Comparison of ENCODE assay signal across 11 mouse cellular contexts in genomic region chr13:21751827-21752226, GRCm38 (mm10). TPM values are rescaled to one million over a fixed set of nuclear protein-coding genes. Genes with fewer than 3 reads are reported as not detected.
DNase-seq lines count a peak whose midpoint lies in the region; ATAC-seq and TF ChIP-seq lines count a peak whose summit lies in the region.
"Had no signal": no experiment of that assay in that cellular context is flagged by ENCODE, and none has a peak within 500 bp of the region (broad histone marks: within the 10 kb centered on the region; RNA-seq: fewer than 3 reads in every experiment).

No protein-coding gene starts in this region.

- peak overlapping the region; percentile 41 for H3K27ac ChIP-seq in heart, embryonic 16.5 days (ENCODE audit: low read length)
- H3K27ac ChIP-seq in limb, embryonic 14.5 days (replicated peaks; ENCODE audit: low read depth, low read length) = peak overlapping the region; percentile 43; the same call in 1 of the 2 replicates

- no peak overlapping the region; the same call in 1 of the 2 replicates for H3K9ac ChIP-seq in heart, embryonic 16.5 days (ENCODE audit: low read length)
- no peak overlapping the region for H3K9ac ChIP-seq in limb, embryonic 14.5 days (ENCODE audit: low read depth, low read length, severe bottlenecking)

- no peaks in the 10 kb centered on the region for H3K27me3 ChIP-seq in heart, embryonic 16.5 days (ENCODE audit: control insufficient read depth, insufficient read depth, low read length)
- H3K27me3 ChIP-seq in limb, embryonic 14.5 days (ENCODE audit: control insufficient read depth, insufficient read depth, low read length) = no peaks in the 10 kb centered on the region

- TF ChIP-seq POLR2A in limb, embryonic 14.5 days (IDR thresholded peaks at IDR 0.05; ENCODE audit: borderline replicate concordance, extremely low read depth, insufficient read depth, insufficient read length) = no peak

- H3K4me2 ChIP-seq in heart, embryonic 16.5 days (ENCODE audit: low read depth, low read length) = peak overlapping the region; percentile 71; the same call in 1 of the 2 replicates
- H3K4me2 ChIP-seq in limb, embryonic 14.5 days (replicated peaks; ENCODE audit: low read depth, low read length, severe bottlenecking) = no peak overlapping the region

- H3K36me3 ChIP-seq in heart, embryonic 16.5 days (ENCODE audit: control insufficient read depth, insufficient read depth) = no peaks in the 10 kb centered on the region
- no peaks in the 10 kb centered on the region for H3K36me3 ChIP-seq in limb, embryonic 14.5 days (ENCODE audit: control insufficient read depth, insufficient read depth, low read length)

- H3K4me3 ChIP-seq in heart, embryonic 16.5 days (ENCODE audit: low read length) = no peak overlapping the region
- H3K4me3 ChIP-seq in limb, embryonic 14.5 days (replicated peaks; ENCODE audit: low read length) = no peak overlapping the region

- H3K4me1 ChIP-seq in heart, embryonic 16.5 days (ENCODE audit: control insufficient read depth, insufficient read depth, low read length) = peaks cover 17% of the 10 kb centered on the region
- H3K4me1 ChIP-seq in limb, embryonic 14.5 days (ENCODE audit: control insufficient read depth, insufficient read depth, low read length) = peaks cover 23% of the 10 kb centered on the region

- no peak for DNase-seq in heart, adult 18-20 months
- DNase-seq in 3134 (ENCODE audit: extremely low read depth, insufficient read length, low spot score) = peak; percentile 46
- peak; percentile 53 for DNase-seq in MEL-GATA-1-ER (ENCODE audit: extremely low read depth, low read depth)
- no peak for DNase-seq in limb, embryonic 14.5 days (ENCODE audit: low spot score)
- no peak for DNase-seq in right cerebral cortex, postnatal 25 days
- DNase-seq in ovary, adult 18-20 months (ENCODE audit: low spot score) = no peak
- DNase-seq in kidney, adult 9 months = no peak
- DNase-seq: cerebellum, adult 11 months; gastrocnemius, postnatal 25 days; layer of hippocampus, adult 9-11 months had no signal

- ATAC-seq in heart, embryonic 16.5 days (replicated peaks; ENCODE audit: extremely low read depth, insufficient read depth, low FRiP score) = no peak
- no peak for ATAC-seq in limb, embryonic 14.5 days (ENCODE audit: low FRiP score, low read depth)

- no peaks in the 10 kb centered on the region for H3K9me3 ChIP-seq in heart, embryonic 16.5 days (replicated peaks; ENCODE audit: control insufficient read depth, low read length)
- H3K9me3 ChIP-seq in limb, embryonic 14.5 days (ENCODE audit: control insufficient read depth, low read length) = no peaks in the 10 kb centered on the region

- WGBS in heart, embryonic 16.5 days = 40% methylated on average over 3 of the region's 3 CpGs
- 71% methylated on average over 3 of the region's 3 CpGs for WGBS in limb, embryonic 14.5 days

RNA-seq across cellular contexts. Expression of gene Hist1h4k, which starts 1.5 kb away (rescaled TPM):
- 1.9 TPM in 1 of 2 replicates, not detected in the other for polyA plus RNA-seq in heart, embryonic 16.5 days (2015; fragmentation: Nextera tagmentation; extraction: Ambion mirVana)
- 10 to 100 TPM; 39.5 to 45.0 TPM for total RNA-seq in heart, adult 18-20 months (2021)
- polyA plus RNA-seq in limb, embryonic 14.5 days (2012; rRNA removed) = 22.1 and 22.3 TPM in 2 replicates
- polyA plus RNA-seq in limb, embryonic 14.5 days (2014; fragmentation: Nextera tagmentation; extraction: Ambion mirVana) = 1.4 and 4.0 TPM in 2 replicates

RNA-seq across cellular contexts. Expression of gene Hist1h2ak, which starts 1.8 kb away (rescaled TPM):
- polyA plus RNA-seq in heart, embryonic 16.5 days (2015; fragmentation: Nextera tagmentation; extraction: Ambion mirVana) = 9.3 and 10.0 TPM in 2 replicates
- total RNA-seq in heart, adult 18-20 months (2021) = 1 to 10 TPM; 2.5 to 4.6 TPM
- 26.8 and 28.1 TPM in 2 replicates for polyA plus RNA-seq in limb, embryonic 14.5 days (2012; rRNA removed)
- 11.0 and 17.9 TPM in 2 replicates for polyA plus RNA-seq in limb, embryonic 14.5 days (2014; fragmentation: Nextera tagmentation; extraction: Ambion mirVana)

RNA-seq across cellular contexts. Expression of gene Hist1h2bn, which starts 2.1 kb away (rescaled TPM):
- polyA plus RNA-seq in heart, embryonic 16.5 days (2015; fragmentation: Nextera tagmentation; extraction: Ambion mirVana) = 0.88 and 1.6 TPM in 2 replicates
- 1 to 10 TPM; 4.3 to 4.8 TPM for total RNA-seq in heart, adult 18-20 months (2021)
- 15.3 and 18.4 TPM in 2 replicates for polyA plus RNA-seq in limb, embryonic 14.5 days (2012; rRNA removed)
- 3.2 and 3.4 TPM in 2 replicates for polyA plus RNA-seq in limb, embryonic 14.5 days (2014; fragmentation: Nextera tagmentation; extraction: Ambion mirVana)

RNA-seq across cellular contexts. Expression of gene Hist1h4j, which starts 17.0 kb away (rescaled TPM):
- 0.51 and 0.67 TPM in 2 replicates for polyA plus RNA-seq in heart, embryonic 16.5 days (2015; fragmentation: Nextera tagmentation; extraction: Ambion mirVana)
- total RNA-seq in heart, adult 18-20 months (2021) = 1 to 10 TPM; 1.9 to 3.4 TPM
- polyA plus RNA-seq in limb, embryonic 14.5 days (2012; rRNA removed) = 13.7 and 13.8 TPM in 2 replicates
- 1.00 and 1.3 TPM in 2 replicates for polyA plus RNA-seq in limb, embryonic 14.5 days (2014; fragmentation: Nextera tagmentation; extraction: Ambion mirVana)

RNA-seq across cellular contexts. Expression of gene Hist1h1b, which starts 28.6 kb away (rescaled TPM):
- 8.6 and 9.8 TPM in 2 replicates for polyA plus RNA-seq in heart, embryonic 16.5 days (2015; fragmentation: Nextera tagmentation; extraction: Ambion mirVana)
- 1 to 10 TPM; 3.5 to 4.0 TPM for total RNA-seq in heart, adult 18-20 months (2021)
- polyA plus RNA-seq in limb, embryonic 14.5 days (2012; rRNA removed) = 5.9 and 6.7 TPM in 2 replicates
- polyA plus RNA-seq in limb, embryonic 14.5 days (2014; fragmentation: Nextera tagmentation; extraction: Ambion mirVana) = 8.9 and 13.0 TPM in 2 replicates

Comparison
In these comparisons a context has a peak if more than half of its experiments do, and no peak if none do; other contexts are left out.
1. DNase-seq: peak in 3134 (single experiment) and MEL-GATA-1-ER (single experiment); none in heart, adult 18-20 months (0 of 2), limb, embryonic 14.5 days (single experiment), right cerebral cortex, postnatal 25 days (single experiment), ovary, adult 18-20 months (single experiment) and kidney, adult 9 months (single experiment).